Mouse (Mus musculus) kidney, embryonic 15.5 days (tissue): ENCODE measurements around the gene Crot. TPM values are rescaled to one million over a fixed set of nuclear protein-coding genes. Genes with fewer than 3 reads are reported as not detected.

Source experiments
- ATAC-seq: fragments of 200-750 bp; cut with Nextera tagmentation; replicated peaks from 2 replicates; pipeline ENCODE4 v1.8.0; 2017; ENCODE audit warnings: moderate TSS enrichment; ENCODE audit not compliant: low FRiP score
- H3K27ac ChIP-seq: fragments of 300-500 bp; sonication (generic); 2 replicates; pipeline ENCODE4 v1.5.1; 2015; ENCODE audit warnings: mild to moderate bottlenecking, inconsistent platforms
- H3K27me3 ChIP-seq: fragments of 300-500 bp; sonication (generic); 2 replicates; pipeline ENCODE4 v1.6.1; 2015; ENCODE audit warnings: inconsistent platforms
- H3K36me3 ChIP-seq: fragments of 300-500 bp; sonication (generic); 2 replicates; pipeline ENCODE4 v1.6.1; 2015; ENCODE audit warnings: inconsistent platforms
- H3K4me1 ChIP-seq: fragments of 300-500 bp; sonication (generic); 2 replicates; pipeline ENCODE4 v1.6.1; 2015; ENCODE audit warnings: inconsistent platforms
- H3K4me2 ChIP-seq: fragments of 300-500 bp; sonication (generic); 2 replicates; pipeline ENCODE4 v1.6.1; 2015; ENCODE audit warnings: moderate library complexity, mild to moderate bottlenecking, inconsistent platforms
- H3K4me3 ChIP-seq: fragments of 300-500 bp; sonication (generic); replicated peaks from 2 replicates; pipeline ENCODE4 v1.5.1; 2015; ENCODE audit warnings: mild to moderate bottlenecking, inconsistent platforms
- H3K9ac ChIP-seq: fragments of 300-500 bp; sonication (generic); 2 replicates; pipeline ENCODE4 v1.6.1; 2015; ENCODE audit warnings: mild to moderate bottlenecking, inconsistent platforms
- H3K9me3 ChIP-seq: fragments of 300-500 bp; sonication (generic); replicated peaks from 2 replicates; pipeline ENCODE4 v1.6.1; 2016; ENCODE audit warnings: inconsistent platforms
- WGBS: fragments of 180-500 bp; shearing (Covaris S2); methylation state at CpG from one replicate; pipeline ENCODE4 v1.1.7; 2015; ENCODE audit warnings: mixed read lengths; 5-methylcytosine and 5-hydroxymethylcytosine counted together
- polyA plus RNA-seq: library from polyadenylated mRNA; unstranded; fragments of >200 nt; fragmentation: Nextera tagmentation; extraction: Ambion mirVana; gene quantifications from 2 replicates; pipeline ENCODE4 v1.2.1, GENCODE M21; 2015

The Crot gene
- polyA plus RNA-seq: 47.9 and 48.5 TPM in 2 replicates

DNA sequence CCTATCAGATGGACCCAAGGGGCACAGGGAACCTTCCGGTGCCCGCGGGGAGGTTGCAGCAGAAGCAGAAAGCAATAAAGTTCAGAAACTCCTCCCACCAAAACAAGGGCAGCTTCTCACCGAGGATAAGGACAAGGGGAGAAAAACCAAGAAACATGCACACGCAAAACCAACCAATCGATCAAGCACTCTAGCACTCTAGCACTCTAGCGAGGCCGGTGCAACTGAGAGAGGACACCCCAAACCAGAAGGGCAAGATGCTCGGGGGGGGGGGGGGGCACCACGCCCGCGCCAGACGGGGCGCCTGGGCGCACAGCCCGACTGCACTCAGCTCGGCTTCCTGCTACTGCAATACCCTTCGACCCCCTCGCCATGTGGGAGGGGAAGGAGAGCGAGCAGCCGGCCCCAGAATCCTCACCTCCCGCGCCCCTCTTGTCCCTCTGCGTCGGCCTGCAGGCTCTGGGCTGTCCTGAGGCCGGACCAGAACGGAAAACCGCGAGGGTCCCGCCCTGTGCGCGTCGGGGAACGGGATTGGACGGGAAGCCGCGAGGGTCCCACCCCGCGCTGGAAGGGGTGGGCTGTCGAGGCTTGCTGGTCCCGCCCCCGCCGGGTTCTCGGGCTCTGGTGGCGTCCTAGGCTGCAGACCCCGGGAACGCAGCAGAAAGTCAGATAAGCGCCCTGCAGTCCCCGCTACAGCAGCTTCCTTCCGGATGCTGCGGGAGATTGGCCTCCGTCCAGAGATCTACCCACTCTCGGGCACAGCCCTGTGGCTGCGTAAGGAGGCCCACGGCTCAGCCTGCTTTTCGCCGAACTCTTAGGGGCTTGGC, at the start of gene Crot:
Crot (minus strand) TSS at position 639 of the 827 bp plus-strand sequence.
- no peaks in the 10 kb centered on the region for H3K9me3 ChIP-seq
- H3K27ac ChIP-seq: peak within 1 kb of the TSS; percentile 89
- H3K4me1 ChIP-seq: peaks cover 13% of the 10 kb centered on the region
- H3K36me3 ChIP-seq: peaks cover 20% of the 10 kb centered on the region
- no peaks in the 10 kb centered on the region for H3K27me3 ChIP-seq
- H3K4me3 ChIP-seq: peak within 1 kb of the TSS; percentile 76
- H3K4me2 ChIP-seq: peak within 1 kb of the TSS; percentile 70
- under 1% methylated on average over 56 of the region's 57 CpGs for WGBS
- peak; percentile 100 for ATAC-seq
- peak within 1 kb of the TSS; percentile 67 for H3K9ac ChIP-seq

DNA sequence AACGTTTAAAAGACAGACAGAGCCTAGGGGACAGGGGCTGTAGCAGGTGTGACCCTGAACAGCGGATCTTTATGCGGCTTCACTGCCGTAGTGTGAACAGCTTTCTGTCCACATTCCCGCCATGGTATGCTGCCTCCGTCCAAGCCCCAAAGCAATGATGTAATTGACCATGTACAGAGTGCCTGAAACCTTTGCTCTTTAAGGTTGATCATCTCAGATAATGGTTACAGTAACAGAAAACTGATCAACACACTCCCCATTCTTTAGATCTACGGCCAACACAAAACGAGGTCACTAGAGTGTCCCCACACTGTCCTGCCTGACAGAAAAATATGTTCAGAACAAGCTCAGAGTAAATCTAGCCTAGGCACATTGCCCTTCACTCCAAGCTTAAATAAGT, 48.8 kb upstream of the Crot start:
- Histone ChIP-seq H3K27me3 (no peaks in the 10 kb centered on the region), H3K4me2 (no peak overlapping the region), H3K4me1 (no peaks in the 10 kb centered on the region), H3K9me3 (no peaks in the 10 kb centered on the region), H3K36me3 (no peaks in the 10 kb centered on the region), H3K27ac (no peak overlapping the region), H3K4me3 (no peak overlapping the region), H3K9ac (no peak overlapping the region)
- no peak; the same call in 1 of the 2 replicates for ATAC-seq
- 72% methylated on average over 8 of the region's 8 CpGs for WGBS

DNA sequence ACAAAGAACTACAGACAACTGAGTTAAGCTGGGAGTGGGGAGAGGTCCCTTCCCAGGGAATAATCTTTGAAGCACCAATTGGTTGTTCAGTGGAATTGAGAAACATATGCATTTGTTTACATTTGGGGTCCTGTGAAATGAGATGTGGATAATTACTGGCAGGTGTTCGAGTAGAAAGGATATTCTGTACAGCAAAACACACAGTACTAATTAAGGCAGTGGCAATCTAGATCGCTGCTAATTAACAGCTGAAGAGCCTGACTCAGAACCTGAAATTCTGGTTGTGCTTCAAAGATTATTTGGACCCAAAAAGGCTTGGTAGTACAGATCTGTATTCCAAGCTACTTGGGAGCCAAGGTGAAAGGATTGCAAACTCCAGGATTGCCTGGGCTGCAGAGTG, 47.7 kb upstream of the Crot start:
- H3K4me1 ChIP-seq: no peaks in the 10 kb centered on the region
- no peak overlapping the region for H3K27ac ChIP-seq
- no peaks in the 10 kb centered on the region for H3K27me3 ChIP-seq
- no peak overlapping the region for H3K4me3 ChIP-seq
- no peak for ATAC-seq
- 50% methylated on average over 2 of the region's 2 CpGs for WGBS
- H3K9me3 ChIP-seq: no peaks in the 10 kb centered on the region
- no peaks in the 10 kb centered on the region for H3K36me3 ChIP-seq
- H3K4me2 ChIP-seq: no peak overlapping the region
- H3K9ac ChIP-seq: no peak overlapping the region

DNA sequence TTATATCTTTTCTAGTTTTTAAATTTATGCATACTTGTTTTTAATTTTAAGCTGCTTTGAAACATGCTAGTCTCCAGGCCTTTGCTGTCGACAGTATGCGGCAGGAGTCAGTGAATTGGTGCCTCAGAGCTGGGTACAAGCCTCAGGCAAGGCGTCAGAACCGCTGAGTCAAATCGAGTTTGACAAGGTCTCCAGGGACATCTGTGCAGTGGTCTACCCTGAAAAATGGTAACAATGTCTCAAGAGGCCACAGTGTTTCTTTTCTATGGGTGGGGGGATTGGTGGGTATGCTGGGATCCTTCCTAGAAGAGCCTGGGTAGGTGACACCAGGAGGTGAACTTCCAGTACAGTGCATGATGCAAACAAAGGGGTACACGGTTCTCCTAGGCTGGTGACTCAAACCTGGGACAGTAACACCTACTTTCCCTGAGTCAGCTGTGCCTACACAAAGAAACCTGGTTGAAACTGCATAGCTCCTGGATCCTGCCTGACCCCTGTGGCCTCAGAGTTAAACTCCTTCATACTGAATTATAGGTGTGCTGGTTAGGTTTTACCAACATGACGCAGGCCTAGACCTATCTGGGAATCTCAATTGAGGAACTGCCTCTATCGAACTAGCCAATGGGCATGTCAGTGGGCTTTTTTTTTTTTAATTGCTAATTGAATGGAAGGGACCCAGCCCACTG, 46.6 kb upstream of the Crot start:
- Histone ChIP-seq H3K9ac (no peak overlapping the region), H3K4me1 (no peaks in the 10 kb centered on the region), H3K4me2 (no peak overlapping the region), H3K27me3 (no peaks in the 10 kb centered on the region), H3K9me3 (no peaks in the 10 kb centered on the region), H3K36me3 (no peaks in the 10 kb centered on the region), H3K4me3 (no peak overlapping the region), H3K27ac (no peak overlapping the region)
- ATAC-seq: 0 out of 2 replicates have a peak, but pooled peaks have one; percentile 25
- 68% methylated on average over 8 of the region's 8 CpGs for WGBS

DNA sequence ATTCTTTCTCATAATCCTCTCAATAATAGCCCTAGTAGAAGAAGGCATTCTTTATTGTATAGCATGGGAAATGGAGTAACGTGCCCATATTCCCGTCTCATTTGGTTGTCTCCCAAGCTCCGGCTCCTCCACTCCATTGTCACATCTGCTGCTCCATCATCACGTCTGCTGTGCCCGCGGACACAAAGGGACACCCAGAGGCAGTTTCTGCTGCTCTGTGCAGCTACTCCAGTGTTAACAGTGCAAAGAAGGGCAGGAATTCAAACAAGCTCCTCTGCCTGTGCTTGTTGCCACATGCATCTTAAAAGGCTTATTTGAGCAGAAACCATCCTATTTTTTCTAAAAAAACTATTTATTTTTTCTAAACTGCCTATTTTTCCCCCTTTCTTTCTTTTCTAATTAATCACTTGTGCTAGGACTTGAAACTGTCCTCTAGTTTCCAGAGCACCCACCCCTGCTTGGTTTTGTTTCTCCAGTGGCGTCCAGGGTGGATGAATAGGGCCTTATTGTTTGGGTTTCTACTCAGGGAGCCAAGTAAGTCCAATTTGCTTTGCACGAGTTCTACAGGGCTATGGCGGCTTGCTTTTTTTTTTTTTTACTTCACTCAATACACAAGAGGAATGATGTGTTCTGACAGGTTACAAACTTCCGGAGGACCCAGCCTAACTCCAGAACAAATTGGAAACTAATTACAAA, 45.7 kb upstream of the Crot start:
- no peak for ATAC-seq
- H3K27ac ChIP-seq: no peak overlapping the region
- H3K9me3 ChIP-seq: no peaks in the 10 kb centered on the region
- H3K36me3 ChIP-seq: no peaks in the 10 kb centered on the region
- 85% methylated on average over 10 of the region's 10 CpGs for WGBS
- no peak overlapping the region for H3K9ac ChIP-seq
- H3K4me3 ChIP-seq: no peak overlapping the region
- no peak overlapping the region for H3K4me2 ChIP-seq
- H3K4me1 ChIP-seq: no peaks in the 10 kb centered on the region
- H3K27me3 ChIP-seq: no peaks in the 10 kb centered on the region

DNA sequence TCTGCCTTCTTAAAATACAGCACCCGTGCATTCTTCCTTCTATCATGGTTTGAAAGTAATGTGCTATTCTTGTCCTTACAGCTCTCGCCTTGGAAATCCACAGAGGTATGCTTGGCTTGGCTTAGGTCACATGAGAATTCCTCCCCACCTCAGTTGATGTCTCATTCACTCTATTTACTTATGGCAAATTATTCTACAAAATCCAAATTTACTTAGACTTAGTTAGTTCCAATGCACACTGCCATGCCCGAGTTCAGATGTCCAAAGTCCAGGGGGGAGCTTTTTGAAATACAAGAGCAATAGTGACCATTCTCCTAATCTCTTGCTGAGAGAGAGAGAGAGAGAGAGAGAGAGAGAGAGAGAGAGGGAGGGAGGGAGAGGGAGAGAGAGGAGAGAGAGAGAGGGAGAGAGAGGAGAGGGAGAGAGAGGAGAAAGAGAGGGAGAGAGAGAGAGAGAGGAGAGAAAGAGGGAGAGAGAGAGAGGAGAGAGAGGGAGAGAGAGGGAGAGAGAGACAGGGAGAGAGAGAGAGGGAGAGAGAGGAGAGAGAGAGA, 43.6 kb upstream of the Crot start:
- no peaks in the 10 kb centered on the region for H3K4me1 ChIP-seq
- WGBS: 85% methylated on average over 3 of the region's 3 CpGs
- H3K4me2 ChIP-seq: no peak overlapping the region
- H3K27me3 ChIP-seq: no peaks in the 10 kb centered on the region
- no peak overlapping the region for H3K27ac ChIP-seq
- no peaks in the 10 kb centered on the region for H3K36me3 ChIP-seq
- no peaks in the 10 kb centered on the region for H3K9me3 ChIP-seq
- ATAC-seq: no peak
- no peak overlapping the region for H3K9ac ChIP-seq
- H3K4me3 ChIP-seq: no peak overlapping the region

DNA sequence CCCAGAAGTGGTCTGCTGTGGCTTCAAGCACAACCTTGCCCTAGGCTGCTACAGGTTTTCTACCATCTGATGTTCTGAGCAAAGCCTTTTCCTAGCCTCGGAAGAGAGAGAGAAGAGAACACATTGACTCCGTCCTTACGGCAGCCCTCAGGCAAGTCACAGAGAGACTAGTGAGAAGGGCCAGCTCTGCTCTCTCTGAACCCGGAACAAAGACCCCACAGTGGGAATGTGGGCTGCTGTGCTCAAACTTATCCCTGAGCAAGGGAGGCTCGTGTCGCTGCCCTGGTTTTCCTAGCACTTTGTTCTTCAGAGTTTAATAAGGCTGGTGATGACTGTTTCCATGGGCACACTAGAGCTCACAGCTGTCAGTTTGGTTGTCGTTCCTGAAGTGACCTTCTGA, 42.9 kb upstream of the Crot start:
- H3K27ac ChIP-seq: no peak overlapping the region
- no peak for ATAC-seq
- H3K9me3 ChIP-seq: no peaks in the 10 kb centered on the region
- no peak overlapping the region for H3K4me3 ChIP-seq
- no peak overlapping the region for H3K9ac ChIP-seq
- no peak overlapping the region for H3K4me2 ChIP-seq
- whole genome bisulfite sequencing: 74% methylated on average over 7 of the region's 7 CpGs
- no peaks in the 10 kb centered on the region for H3K27me3 ChIP-seq
- H3K36me3 ChIP-seq: no peaks in the 10 kb centered on the region
- no peaks in the 10 kb centered on the region for H3K4me1 ChIP-seq

DNA sequence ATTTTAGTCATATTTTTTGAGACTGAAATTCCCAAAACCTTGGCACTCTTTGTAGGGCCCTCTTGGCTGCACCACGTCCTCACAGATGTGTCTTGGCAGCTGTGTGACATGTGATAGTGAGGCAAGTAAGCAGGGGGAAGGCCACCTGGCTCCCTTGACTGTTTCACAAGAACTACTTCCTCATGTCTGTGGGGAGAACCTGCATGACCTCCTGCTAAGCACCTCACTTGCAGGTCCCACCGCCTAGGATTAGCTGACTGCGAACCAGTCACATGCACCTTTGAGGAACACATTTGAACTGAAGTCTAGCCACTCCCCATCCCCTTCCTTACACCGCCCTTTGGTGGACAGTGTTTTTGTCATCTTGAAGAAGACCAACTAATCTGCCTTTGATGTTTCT, 40.2 kb upstream of the Crot start:
- Histone ChIP-seq H3K27me3 (no peaks in the 10 kb centered on the region), H3K9me3 (no peaks in the 10 kb centered on the region), H3K27ac (no peak overlapping the region), H3K4me3 (no peak overlapping the region), H3K9ac (no peak overlapping the region), H3K36me3 (no peaks in the 10 kb centered on the region), H3K4me1 (no peaks in the 10 kb centered on the region), H3K4me2 (no peak overlapping the region)
- WGBS: 77% methylated on average over 4 of the region's 4 CpGs
- ATAC-seq: no peak

DNA sequence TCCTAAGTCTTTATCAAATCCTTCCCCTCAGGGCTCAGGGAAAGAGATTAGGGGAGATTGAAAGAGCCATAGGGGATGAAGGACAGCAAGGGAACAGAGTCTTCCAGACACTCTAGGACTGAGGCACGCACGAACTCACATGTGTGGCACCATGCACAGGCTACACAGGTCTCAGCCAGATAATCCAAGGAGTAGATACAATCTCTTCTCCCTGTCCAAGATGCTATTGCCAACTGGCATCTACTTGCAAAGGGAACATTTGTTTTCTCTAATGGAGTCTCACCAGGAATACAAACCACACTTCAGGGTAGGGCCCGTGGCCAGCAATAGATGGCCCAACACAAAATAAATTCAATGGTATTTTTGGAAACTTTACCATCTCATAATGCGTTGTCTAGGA, 38.3 kb upstream of the Crot start:
- no peak overlapping the region for H3K4me2 ChIP-seq
- no peak overlapping the region for H3K9ac ChIP-seq
- H3K9me3 ChIP-seq: no peaks in the 10 kb centered on the region
- H3K27me3 ChIP-seq: no peaks in the 10 kb centered on the region
- H3K4me3 ChIP-seq: no peak overlapping the region
- H3K36me3 ChIP-seq: no peaks in the 10 kb centered on the region
- WGBS: 86% methylated on average over 4 of the region's 4 CpGs
- H3K27ac ChIP-seq: no peak overlapping the region
- no peak for ATAC-seq
- no peaks in the 10 kb centered on the region for H3K4me1 ChIP-seq

DNA sequence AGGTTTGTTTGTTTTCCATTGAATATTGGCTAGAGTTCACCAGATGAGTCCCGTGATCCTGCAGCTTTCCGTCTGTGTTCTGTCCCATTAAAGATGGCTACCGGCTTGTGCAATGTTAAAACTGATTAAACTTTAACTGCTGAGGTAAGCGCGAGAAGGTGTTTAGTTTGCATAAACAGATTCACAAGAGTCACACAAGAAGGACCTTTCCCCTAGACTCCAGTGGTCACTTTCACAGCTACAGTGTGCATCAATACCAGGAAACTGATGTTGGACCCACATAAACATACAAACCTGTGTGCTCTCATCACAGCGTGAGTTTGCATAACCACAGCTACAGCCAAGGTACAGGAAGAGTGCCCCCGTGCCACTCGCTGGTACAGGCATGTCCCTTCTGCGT, 37.4 kb upstream of the Crot start:
- Histone ChIP-seq H3K4me2 (no peak overlapping the region), H3K4me3 (no peak overlapping the region), H3K27me3 (no peaks in the 10 kb centered on the region), H3K36me3 (no peaks in the 10 kb centered on the region), H3K4me1 (no peaks in the 10 kb centered on the region), H3K9ac (no peak overlapping the region), H3K27ac (no peak overlapping the region), H3K9me3 (no peaks in the 10 kb centered on the region)
- WGBS: 84% methylated on average over 9 of the region's 9 CpGs
- ATAC-seq: peak; percentile 40; the same call in 1 of the 2 replicates

DNA sequence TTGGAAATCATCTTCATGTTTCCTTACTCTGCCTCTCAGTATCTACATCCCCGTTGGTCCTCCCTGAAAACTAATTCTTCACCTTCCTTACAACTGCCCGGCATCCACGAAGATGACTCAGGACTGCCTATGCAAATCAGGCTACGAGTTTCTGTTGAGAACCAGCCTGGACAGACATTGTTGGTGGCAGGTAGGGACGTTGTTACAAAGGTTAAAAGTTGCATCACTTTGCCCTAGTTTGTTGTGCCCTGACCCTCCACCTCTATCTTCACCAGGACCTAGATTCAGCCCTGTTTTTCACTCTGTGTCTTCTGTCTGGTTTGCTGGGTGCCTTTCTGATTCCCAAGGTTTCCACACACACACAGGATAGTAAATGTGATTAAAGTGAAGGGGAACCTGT, 36.7 kb upstream of the Crot start:
- Histone ChIP-seq H3K36me3 (no peaks in the 10 kb centered on the region), H3K4me1 (no peaks in the 10 kb centered on the region), H3K4me3 (no peak overlapping the region), H3K4me2 (no peak overlapping the region), H3K27ac (no peak overlapping the region), H3K27me3 (no peaks in the 10 kb centered on the region), H3K9me3 (no peaks in the 10 kb centered on the region), H3K9ac (no peak overlapping the region)
- ATAC-seq: no peak
- WGBS: 89% methylated on average over 5 of the region's 5 CpGs

DNA sequence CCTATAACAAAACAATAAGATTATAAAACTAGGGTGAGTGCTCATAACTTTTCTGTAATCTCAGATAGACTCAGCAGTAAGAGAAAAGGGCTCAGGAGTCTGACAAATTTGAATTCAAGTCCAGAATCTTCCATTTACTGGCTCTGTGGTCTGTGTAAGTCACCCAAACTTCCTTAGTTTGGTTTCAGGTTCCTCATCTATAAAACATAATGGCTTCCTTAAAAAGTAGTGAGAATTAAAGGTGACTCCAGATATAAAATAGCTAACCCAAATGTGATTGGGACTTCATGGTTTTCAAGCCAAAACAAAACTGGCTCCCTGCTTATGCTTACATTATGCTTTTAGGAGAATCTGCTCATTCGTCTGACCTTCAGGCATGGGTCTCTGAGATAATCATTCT, 35.5 kb upstream of the Crot start:
- no peaks in the 10 kb centered on the region for H3K4me1 ChIP-seq
- no peaks in the 10 kb centered on the region for H3K27me3 ChIP-seq
- no peaks in the 10 kb centered on the region for H3K36me3 ChIP-seq
- no peak overlapping the region for H3K4me3 ChIP-seq
- H3K27ac ChIP-seq: no peak overlapping the region
- 91% methylated on average over 1 of the region's 1 CpGs for WGBS
- no peak for ATAC-seq
- no peak overlapping the region for H3K9ac ChIP-seq
- H3K4me2 ChIP-seq: no peak overlapping the region
- H3K9me3 ChIP-seq: no peaks in the 10 kb centered on the region
